Mouse (Mus musculus) hindbrain, postnatal 0 days (tissue): ENCODE measurements around the gene Il2rb. TPM values are rescaled to one million over a fixed set of nuclear protein-coding genes. Genes with fewer than 3 reads are reported as not detected.

Source experiments
- ATAC-seq: fragments of 200-750 bp; cut with Nextera tagmentation; 2 replicates; pipeline ENCODE4 v1.8.0; 2017; ENCODE audit warnings: mild to moderate bottlenecking, moderate TSS enrichment, moderate library complexity
- DNase-seq: peaks from one replicate; pipeline ENCODE4 v3.0.0-alpha.2; 2015; ENCODE audit warnings: low spot score
- H3K27ac ChIP-seq: fragments of 300-500 bp; sonication (generic); 2 replicates; pipeline ENCODE4 v1.5.1; 2014; ENCODE audit warnings: mild to moderate bottlenecking
- H3K27me3 ChIP-seq: fragments of 300-500 bp; sonication (generic); 2 replicates; pipeline ENCODE4 v1.6.1; 2014; ENCODE audit warnings: low read length, mixed read lengths; ENCODE audit not compliant: insufficient read depth
- H3K36me3 ChIP-seq: fragments of 300-500 bp; sonication (generic); 2 replicates; pipeline ENCODE4 v1.6.1; 2014; ENCODE audit warnings: low read length, mixed read lengths; ENCODE audit not compliant: insufficient read depth
- H3K4me1 ChIP-seq: fragments of 300-500 bp; sonication (generic); 2 replicates; pipeline ENCODE4 v1.6.1; 2014; ENCODE audit warnings: antibody characterized with exemption, low read length, mixed read lengths; ENCODE audit not compliant: insufficient read depth
- H3K4me2 ChIP-seq: fragments of 300-500 bp; sonication (generic); 2 replicates; pipeline ENCODE4 v1.6.1; 2014; ENCODE audit warnings: low read depth, mild to moderate bottlenecking, low read length, moderate library complexity, mixed read lengths
- H3K4me3 ChIP-seq: fragments of 300-500 bp; sonication (generic); 2 replicates; pipeline ENCODE4 v1.5.1; 2014; ENCODE audit warnings: low read length
- H3K9ac ChIP-seq: fragments of 300-500 bp; sonication (generic); replicated peaks from 2 replicates; pipeline ENCODE4 v1.6.1; 2014; ENCODE audit warnings: mild to moderate bottlenecking, low read length, moderate library complexity, mixed read lengths
- H3K9me3 ChIP-seq: fragments of 300-500 bp; sonication (generic); 2 replicates; pipeline ENCODE4 v1.6.1; 2016; ENCODE audit warnings: low read length, mixed read lengths
- CTCF ChIP-seq: IDR thresholded peaks from 2 replicates; pipeline ENCODE4 v1.5.1; 2016; ENCODE audit warnings: antibody characterized with exemption, control low read depth, low read depth
- WGBS: fragments of 180-500 bp; shearing (Covaris S2); extraction: QIAGEN DNeasy Blood & Tissue Kit; methylation state at CpG from one replicate; pipeline ENCODE4 v1.1.7; 2014; 5-methylcytosine and 5-hydroxymethylcytosine counted together
- polyA plus RNA-seq: library from polyadenylated mRNA; unstranded; fragments of >200 nt; fragmentation: Nextera tagmentation; extraction: Ambion mirVana; gene quantifications from 2 replicates; pipeline ENCODE4 v1.2.1, GENCODE M21; 2015
- total RNA-seq: library from RNA; depleted of rRNA; stranded (reverse); fragments of >200 nt; gene quantifications from 2 replicates; pipeline ENCODE4 v1.2.3, GENCODE M21; 2014

Gene Il2rb
- total and polyA plus RNA-seq, 2 experiments from 2014 or later = 0.10 to 0.58 TPM

- H3K4me1 ChIP-seq = no peaks in the 10 kb centered on the region
- H3K4me2 ChIP-seq = no peak overlapping the region
- H3K9ac ChIP-seq = no peak overlapping the region
- no peak for DNase-seq
- H3K27me3 ChIP-seq = no peaks in the 10 kb centered on the region
- 67% methylated on average over 4 of the region's 4 CpGs for WGBS
- H3K9me3 ChIP-seq = no peaks in the 10 kb centered on the region
- ATAC-seq = no peak
- H3K27ac ChIP-seq = no peak overlapping the region
- no peak for TF ChIP-seq CTCF
- H3K36me3 ChIP-seq = no peaks in the 10 kb centered on the region
- no peak overlapping the region for H3K4me3 ChIP-seq
These were observed 17.0 kb downstream of the Il2rb start for GRCm38 (mm10) chr15:78478073-78478472.

GRCm38 (mm10) chr15:78476878-78477277, 18.2 kb downstream of the Il2rb start:
- DNase-seq (no peak), ATAC-seq (no peak)
- 92% methylated on average over 1 of the region's 1 CpGs for WGBS
- H3K27ac ChIP-seq = no peak overlapping the region
- H3K4me1 ChIP-seq = no peaks in the 10 kb centered on the region
- no peak for TF ChIP-seq CTCF
- H3K4me3 ChIP-seq = no peak overlapping the region
- no peak overlapping the region for H3K4me2 ChIP-seq
- no peaks in the 10 kb centered on the region for H3K9me3 ChIP-seq
- H3K27me3 ChIP-seq = no peaks in the 10 kb centered on the region
- no peak overlapping the region for H3K9ac ChIP-seq
- no peaks in the 10 kb centered on the region for H3K36me3 ChIP-seq

GRCm38 (mm10) chr15:78475604-78476031, 19.5 kb downstream of the Il2rb start:
- H3K9me3 ChIP-seq = no peaks in the 10 kb centered on the region
- WGBS = 63% methylated on average over 3 of the region's 3 CpGs
- no peak overlapping the region for H3K4me2 ChIP-seq
- H3K4me3 ChIP-seq = no peak overlapping the region
- TF ChIP-seq CTCF = no peak
- H3K27ac ChIP-seq = no peak overlapping the region
- DNase-seq (peak; percentile 23), ATAC-seq (no peak)
- H3K4me1 ChIP-seq = no peaks in the 10 kb centered on the region
- no peaks in the 10 kb centered on the region for H3K27me3 ChIP-seq
- no peaks in the 10 kb centered on the region for H3K36me3 ChIP-seq
- H3K9ac ChIP-seq = no peak overlapping the region

GRCm38 (mm10) chr15:78473442-78473841, 21.6 kb downstream of the Il2rb start:
- H3K4me1 ChIP-seq = no peaks in the 10 kb centered on the region
- 49% methylated on average over 6 of the region's 6 CpGs for WGBS
- DNase-seq = peak; percentile 14
- ATAC-seq = no peak
- no peak overlapping the region for H3K4me2 ChIP-seq
- H3K36me3 ChIP-seq = no peaks in the 10 kb centered on the region
- H3K27me3 ChIP-seq = no peaks in the 10 kb centered on the region
- no peak overlapping the region for H3K27ac ChIP-seq
- no peak overlapping the region for H3K9ac ChIP-seq
- no peak for TF ChIP-seq CTCF
- H3K4me3 ChIP-seq = no peak overlapping the region
- H3K9me3 ChIP-seq = no peaks in the 10 kb centered on the region

- no peak overlapping the region for H3K27ac ChIP-seq
- TF ChIP-seq CTCF = no peak
- H3K27me3 ChIP-seq = no peaks in the 10 kb centered on the region
- no peak overlapping the region for H3K4me3 ChIP-seq
- H3K36me3 ChIP-seq = no peaks in the 10 kb centered on the region
- ATAC-seq (no peak), DNase-seq (no peak)
- H3K4me2 ChIP-seq = no peak overlapping the region
- WGBS = 55% methylated on average over 7 of the region's 7 CpGs
- no peak overlapping the region for H3K9ac ChIP-seq
- H3K9me3 ChIP-seq = no peaks in the 10 kb centered on the region
- no peaks in the 10 kb centered on the region for H3K4me1 ChIP-seq
These were observed 23.2 kb downstream of the Il2rb start for GRCm38 (mm10) chr15:78471902-78472301.

- H3K4me1 ChIP-seq = no peaks in the 10 kb centered on the region
- H3K4me2 ChIP-seq = no peak overlapping the region
- H3K36me3 ChIP-seq = no peaks in the 10 kb centered on the region
- no peak for ATAC-seq
- WGBS = 73% methylated on average over 4 of the region's 4 CpGs
- TF ChIP-seq CTCF = no peak
- no peaks in the 10 kb centered on the region for H3K27me3 ChIP-seq
- no peak overlapping the region for H3K9ac ChIP-seq
- H3K4me3 ChIP-seq = no peak overlapping the region
- H3K9me3 ChIP-seq = no peaks in the 10 kb centered on the region
- H3K27ac ChIP-seq = no peak overlapping the region
- DNase-seq = no peak
These were observed 24.4 kb downstream of the Il2rb start for GRCm38 (mm10) chr15:78470495-78471276.

- no peak within 1 kb of the TSS for H3K9ac ChIP-seq
- no peak within 1 kb of the TSS for H3K4me2 ChIP-seq
- no peak within 1 kb of the TSS for H3K27ac ChIP-seq
- no peak within 1 kb of the TSS for H3K4me3 ChIP-seq
- no peaks in the 10 kb centered on the region for H3K27me3 ChIP-seq
- DNase-seq (no peak), ATAC-seq (no peak)
- H3K36me3 ChIP-seq = no peaks in the 10 kb centered on the region
- H3K4me1 ChIP-seq = no peaks in the 10 kb centered on the region
- WGBS = 87% methylated on average over 7 of the region's 7 CpGs
- no peak for TF ChIP-seq CTCF
- H3K9me3 ChIP-seq = no peaks in the 10 kb centered on the region
These were observed 26.6 kb downstream of the Il2rb start, which contains the start of gene Tmprss6 for GRCm38 (mm10) chr15:78468379-78468937. Gene Tmprss6 (minus strand): TSS chr15:78468634.
